Mouse (Mus musculus) kidney, adult 2 months (tissue): ENCODE results near the gene Ctps. TPM values are rescaled to one million over a fixed set of nuclear protein-coding genes. Genes with fewer than 3 reads are reported as not detected.

ENCODE experiments used
- DNase-seq: peaks from one replicate; pipeline ENCODE4 v3.0.0; 2021
- H3K27ac ChIP-seq: fragments of 200-500 bp; 2 replicates; pipeline ENCODE4 v1.5.1; 2012; ENCODE audit warnings: low read depth, low read length, control low read depth, inconsistent platforms; ENCODE audit not compliant: insufficient read depth
- H3K27me3 ChIP-seq: fragments of 200-500 bp; replicated peaks from 2 replicates; pipeline ENCODE4 v1.6.1; 2012; ENCODE audit warnings: mild to moderate bottlenecking, moderate library complexity, low read length, inconsistent platforms; ENCODE audit not compliant: control insufficient read depth, insufficient read depth
- H3K36me3 ChIP-seq: fragments of 200-500 bp; 2 replicates; pipeline ENCODE4 v1.6.1; 2012; ENCODE audit warnings: mild to moderate bottlenecking, moderate library complexity, low read length, inconsistent platforms; ENCODE audit not compliant: control insufficient read depth, insufficient read depth
- H3K4me1 ChIP-seq: fragments of 200-500 bp; 2 replicates; pipeline ENCODE4 v1.6.1; 2011; ENCODE audit warnings: low read length; ENCODE audit not compliant: control insufficient read depth, insufficient read depth
- H3K4me3 ChIP-seq: fragments of 200-500 bp; 2 replicates; pipeline ENCODE4 v1.5.1; 2011; ENCODE audit warnings: mild to moderate bottlenecking, low read depth, low read length, control low read depth; ENCODE audit not compliant: insufficient read depth
- CTCF ChIP-seq: fragments of 200-500 bp; conservative IDR thresholded peaks from 2 replicates; pipeline ENCODE4 v1.5.1; 2011; ENCODE audit warnings: low read depth, mild to moderate bottlenecking, control low read depth, low read length, moderate library complexity, mixed read lengths; ENCODE audit not compliant: insufficient read depth, insufficient read length
- POLR2A ChIP-seq: fragments of 200-500 bp; IDR thresholded peaks from one replicate; pipeline ENCODE4 v1.6.1; 2011; ENCODE audit warnings: low read depth, low read length, control low read depth
- WGBS: fragments of 180-500 bp; shearing (Covaris S2); methylation state at CpG from one replicate; pipeline ENCODE4 v1.1.7; 2018; 5-methylcytosine and 5-hydroxymethylcytosine counted together
- polyA plus RNA-seq: library from polyadenylated mRNA; depleted of rRNA; stranded (reverse); fragments of >200 nt; gene quantifications from 2 replicates; pipeline ENCODE4 v1.2.3, GENCODE M21; 2012; rRNA removed

Gene Ctps
- polyA plus RNA-seq, 1 experiment, result 8.3 TPM

GRCm38 (mm10) chr4:120514366-120514765 lies 55.7 kb downstream of the Ctps start:
- no peaks in the 10 kb centered on the region for H3K27me3 ChIP-seq
- H3K36me3 ChIP-seq, result peaks cover 2% of the 10 kb centered on the region
- H3K27ac ChIP-seq, result no peak overlapping the region
- H3K4me3 ChIP-seq, result no peak overlapping the region
- WGBS, result 100% methylated on average over 2 of the region's 2 CpGs
- TF ChIP-seq CTCF (no peak), POLR2A (no peak)
- no peaks in the 10 kb centered on the region for H3K4me1 ChIP-seq
- no peak for DNase-seq

GRCm38 (mm10) chr4:120511203-120511602 lies 58.9 kb downstream of the Ctps start:
- Histone ChIP-seq H3K36me3 (peaks cover 2% of the 10 kb centered on the region), H3K27ac (no peak overlapping the region), H3K4me3 (no peak overlapping the region), H3K4me1 (no peaks in the 10 kb centered on the region), H3K27me3 (no peaks in the 10 kb centered on the region)
- DNase-seq, result no peak
- 97% methylated on average over 4 of the region's 4 CpGs for WGBS
- TF ChIP-seq CTCF, result no peak
- TF ChIP-seq POLR2A, result no peak

GRCm38 (mm10) chr4:120506955-120507354 lies 63.1 kb downstream of the Ctps start:
- WGBS, result 98% methylated on average over 1 of the region's 1 CpGs
- DNase-seq, result no peak
- no peaks in the 10 kb centered on the region for H3K27me3 ChIP-seq
- no peak for TF ChIP-seq CTCF
- TF ChIP-seq POLR2A, result no peak
- H3K27ac ChIP-seq, result no peak overlapping the region
- H3K36me3 ChIP-seq, result no peaks in the 10 kb centered on the region; the same call in 1 of the 2 replicates
- H3K4me1 ChIP-seq, result no peaks in the 10 kb centered on the region
- H3K4me3 ChIP-seq, result no peak overlapping the region

Other genes with a start within 250 kb of the Ctps start
- 28.1 and 30.0 TPM in 2 replicates for gene Scmh1, start 165.0 kb downstream of the Ctps start, polyA plus RNA-seq
- 0.15 and 0.31 TPM in 2 replicates for gene Slfnl1, start 38.0 kb downstream of the Ctps start, polyA plus RNA-seq
- gene Gm8439, start 18.5 kb upstream of the Ctps start, polyA plus RNA-seq, result not detected in 2 replicates
- 4.2 and 5.9 TPM in 2 replicates for gene Cited4, start 96.3 kb upstream of the Ctps start, polyA plus RNA-seq
- gene Kcnq4, start 178.3 kb upstream of the Ctps start, polyA plus RNA-seq, result 0.86 and 1.0 TPM in 2 replicates